Mouse (Mus musculus): ENCODE data around the gene Gm13941. TPM values are rescaled to one million over a fixed set of nuclear protein-coding genes. Genes with fewer than 3 reads are reported as not detected.

Gm13941 gene
- polyA plus RNA-seq (2012; rRNA removed) = 5.6 and 8.2 TPM in 2 replicates

- H3K4me3 ChIP-seq (ENCODE audit: control insufficient read depth, low read depth, low read length) = no peak within 1 kb of the TSS
- H3K27ac ChIP-seq (ENCODE audit: control insufficient read depth, insufficient read depth, low read depth, low read length) = no peak within 1 kb of the TSS
- H3K4me1 ChIP-seq (ENCODE audit: control insufficient read depth, insufficient read depth, low read length) = no peaks in the 10 kb centered on the region
- TF ChIP-seq CTCF (IDR thresholded peaks at IDR 0.05; ENCODE audit: control insufficient read depth, insufficient read depth, insufficient replicate concordance, low read depth, low read length) (no peak), POLR2A (IDR thresholded peaks at IDR 0.05; ENCODE audit: control insufficient read depth, low read depth, low read length) (no peak)
- H3K36me3 ChIP-seq (ENCODE audit: control insufficient read depth, insufficient read depth, low read length) = no peaks in the 10 kb centered on the region
- no peaks in the 10 kb centered on the region for H3K27me3 ChIP-seq (ENCODE audit: control insufficient read depth, insufficient read depth, low read length)
Observed at GRCm38 (mm10) chr2:111105882-111106281, at the start of gene Gm13941. Gene Gm13941 (minus strand): TSS chr2:111105982.

- Histone ChIP-seq H3K27ac (ENCODE audit: control insufficient read depth, insufficient read depth, low read depth, low read length) (no peak within 1 kb of the TSS), H3K36me3 (ENCODE audit: control insufficient read depth, insufficient read depth, low read length) (no peaks in the 10 kb centered on the region), H3K4me1 (ENCODE audit: control insufficient read depth, insufficient read depth, low read length) (no peaks in the 10 kb centered on the region), H3K4me3 (ENCODE audit: control insufficient read depth, low read depth, low read length) (no peak within 1 kb of the TSS), H3K27me3 (ENCODE audit: control insufficient read depth, insufficient read depth, low read length) (no peaks in the 10 kb centered on the region)
- no peak for TF ChIP-seq POLR2A (IDR thresholded peaks at IDR 0.05; ENCODE audit: control insufficient read depth, low read depth, low read length)
- TF ChIP-seq CTCF (IDR thresholded peaks at IDR 0.05; ENCODE audit: control insufficient read depth, insufficient read depth, insufficient replicate concordance, low read depth, low read length) = no peak
Observed at GRCm38 (mm10) chr2:111152836-111153235, 47.1 kb upstream of the Gm13941 start, which contains the start of gene Gm15130. Gene Gm15130 (minus strand): TSS chr2:111152936.

- H3K4me3 ChIP-seq (ENCODE audit: control insufficient read depth, low read depth, low read length) = no peak overlapping the region
- no peaks in the 10 kb centered on the region for H3K27me3 ChIP-seq (ENCODE audit: control insufficient read depth, insufficient read depth, low read length)
- H3K36me3 ChIP-seq (ENCODE audit: control insufficient read depth, insufficient read depth, low read length) = no peaks in the 10 kb centered on the region
- TF ChIP-seq POLR2A (IDR thresholded peaks at IDR 0.05; ENCODE audit: control insufficient read depth, low read depth, low read length) (no peak), CTCF (IDR thresholded peaks at IDR 0.05; ENCODE audit: control insufficient read depth, insufficient read depth, insufficient replicate concordance, low read depth, low read length) (no peak)
- H3K27ac ChIP-seq (ENCODE audit: control insufficient read depth, insufficient read depth, low read depth, low read length) = no peak overlapping the region
- no peaks in the 10 kb centered on the region for H3K4me1 ChIP-seq (ENCODE audit: control insufficient read depth, insufficient read depth, low read length)
Observed at GRCm38 (mm10) chr2:111135739-111136138, 30.0 kb upstream of the Gm13941 start.

- Histone ChIP-seq H3K27ac (ENCODE audit: control insufficient read depth, insufficient read depth, low read depth, low read length) (no peak overlapping the region), H3K4me3 (ENCODE audit: control insufficient read depth, low read depth, low read length) (no peak overlapping the region), H3K4me1 (ENCODE audit: control insufficient read depth, insufficient read depth, low read length) (no peaks in the 10 kb centered on the region), H3K36me3 (ENCODE audit: control insufficient read depth, insufficient read depth, low read length) (no peaks in the 10 kb centered on the region), H3K27me3 (ENCODE audit: control insufficient read depth, insufficient read depth, low read length) (no peaks in the 10 kb centered on the region)
- TF ChIP-seq POLR2A (IDR thresholded peaks at IDR 0.05; ENCODE audit: control insufficient read depth, low read depth, low read length) = no peak
- no peak for TF ChIP-seq CTCF (IDR thresholded peaks at IDR 0.05; ENCODE audit: control insufficient read depth, insufficient read depth, insufficient replicate concordance, low read depth, low read length)
Observed at GRCm38 (mm10) chr2:111058586-111059261, 47.1 kb downstream of the Gm13941 start.

Other genes with a start within 250 kb of the Gm13941 start
- 0.07 TPM in 2 replicates for gene Ano3, start 155.1 kb downstream of the Gm13941 start, polyA plus RNA-seq (2012; rRNA removed)
- 3.9 and 5.1 TPM in 2 replicates for gene Gm15130, start 47.0 kb upstream of the Gm13941 start, polyA plus RNA-seq (2012; rRNA removed)
- 10.1 and 17.1 TPM in 2 replicates for gene 4930430A15Rik, start 123.6 kb upstream of the Gm13941 start, polyA plus RNA-seq (2012; rRNA removed)
- gene Olfr1275, start 129.3 kb upstream of the Gm13941 start, polyA plus RNA-seq (2012; rRNA removed) = 0.23 TPM in 1 of 2 replicates, not detected in the other
- gene Olfr1276, start 148.5 kb upstream of the Gm13941 start, polyA plus RNA-seq (2012; rRNA removed) = not detected in 2 replicates
- gene Olfr1277, start 168.1 kb upstream of the Gm13941 start, polyA plus RNA-seq (2012; rRNA removed) = 0.04 TPM in 1 of 2 replicates, not detected in the other
- gene Olfr1278, start 184.2 kb upstream of the Gm13941 start, polyA plus RNA-seq (2012; rRNA removed) = not detected in 2 replicates
- 0.16 and 0.20 TPM in 2 replicates for gene Olfr1279, start 194.7 kb upstream of the Gm13941 start, polyA plus RNA-seq (2012; rRNA removed)
- 1.0 and 1.2 TPM in 2 replicates for gene Olfr1280, start 208.0 kb upstream of the Gm13941 start, polyA plus RNA-seq (2012; rRNA removed)
- gene Olfr1281, start 220.5 kb upstream of the Gm13941 start, polyA plus RNA-seq (2012; rRNA removed) = 0.06 and 0.19 TPM in 2 replicates
- gene Olfr1282, start 230.1 kb upstream of the Gm13941 start, polyA plus RNA-seq (2012; rRNA removed) = not detected in 2 replicates